Mouse (Mus musculus): ENCODE measurements around the gene Adam4.
"Not testable (repeated sequence)": the region's sequence is repeated elsewhere in the genome, so short reads cannot be mapped to it uniquely, and the experiment has no call there.

The Adam4 gene

DNA sequence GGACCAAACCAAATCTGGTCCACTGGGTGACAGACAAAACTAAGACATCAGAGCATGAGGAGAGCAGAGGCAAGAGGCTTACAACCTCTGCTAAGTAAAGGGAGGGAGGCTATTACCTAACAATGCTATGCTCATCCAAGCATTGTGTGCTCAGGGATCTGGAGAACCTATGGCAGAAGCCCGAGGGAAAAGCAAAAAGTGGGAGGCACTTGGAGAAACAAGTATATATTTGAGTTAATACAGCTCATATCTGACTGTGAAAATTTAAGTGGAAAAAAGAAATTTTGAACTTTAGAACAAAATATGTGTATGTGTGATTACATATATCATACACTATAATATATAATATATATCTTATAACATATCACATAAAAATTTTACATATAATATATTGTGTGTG lies at the start of gene Adam4:
Gene Adam4, minus strand, starts transcription at position 101 of the 400 bp plus-strand sequence.
- DNase-seq (ENCODE audit: low spot score in 2 of 2) = no peak

DNA sequence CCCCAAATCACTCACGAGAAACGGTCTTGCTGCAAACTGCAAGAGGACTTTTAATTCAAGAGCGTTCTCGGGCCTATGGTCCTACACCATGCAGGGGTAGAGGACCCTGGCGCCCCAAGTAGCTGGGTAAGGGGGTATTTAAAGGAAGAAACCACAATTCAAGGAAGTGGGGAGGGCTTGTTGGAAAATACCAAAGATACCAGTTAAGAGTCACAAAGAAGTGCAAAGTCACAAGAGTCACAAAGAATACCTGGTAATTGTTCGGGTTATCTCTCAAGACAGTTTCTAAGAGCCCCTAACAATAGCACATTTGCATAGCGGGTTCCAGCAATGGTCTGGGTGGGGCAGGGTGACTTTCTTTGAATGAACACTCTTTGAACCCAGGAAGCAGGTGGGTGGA lies 37.3 kb upstream of the Adam4 start:
- DNase-seq (ENCODE audit: low spot score in 2 of 2) = not testable (repeated sequence)

DNA sequence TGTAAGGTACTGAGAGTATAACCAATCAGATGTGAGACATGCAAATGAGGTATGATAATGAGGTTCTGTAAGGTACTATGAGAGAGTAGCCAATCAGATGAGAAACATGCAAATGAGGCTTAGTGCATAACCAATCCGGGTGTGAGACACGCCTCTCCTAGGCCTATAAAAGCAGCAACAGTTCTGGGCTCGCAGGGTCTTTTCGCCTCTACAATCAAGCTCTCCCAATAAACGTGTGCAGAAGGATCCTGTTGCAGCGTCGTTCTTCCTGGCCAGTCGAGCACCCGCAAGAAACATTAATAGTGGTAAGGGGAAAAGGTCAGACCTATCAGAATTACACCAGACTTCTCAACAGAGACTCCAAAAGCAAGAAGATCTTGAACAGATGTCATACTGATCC lies 17.2 kb upstream of the Adam4 start:
- not testable (repeated sequence) for DNase-seq (ENCODE audit: low spot score in 2 of 2)

DNA sequence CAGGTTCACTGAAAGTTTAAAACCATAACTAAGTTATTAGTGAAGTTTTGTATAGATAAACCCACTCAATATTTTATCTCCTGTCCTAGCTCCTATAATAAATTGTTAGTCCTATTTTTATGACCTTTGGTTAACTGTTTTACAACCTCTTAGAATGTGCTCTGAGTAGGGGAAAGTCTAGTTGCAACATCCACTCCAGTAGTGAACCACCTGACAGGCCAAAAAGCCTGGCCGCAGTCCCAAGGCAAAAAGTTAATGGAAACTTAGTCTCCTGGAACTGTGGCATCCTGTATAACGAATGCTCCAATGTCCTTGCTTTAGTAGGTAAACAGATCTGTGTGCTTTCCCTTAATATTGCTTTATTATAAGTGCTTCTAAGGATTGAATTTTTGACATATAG lies 13.0 kb upstream of the Adam4 start:
- DNase-seq (ENCODE audit: low spot score in 2 of 2) = not testable (repeated sequence)

DNA sequence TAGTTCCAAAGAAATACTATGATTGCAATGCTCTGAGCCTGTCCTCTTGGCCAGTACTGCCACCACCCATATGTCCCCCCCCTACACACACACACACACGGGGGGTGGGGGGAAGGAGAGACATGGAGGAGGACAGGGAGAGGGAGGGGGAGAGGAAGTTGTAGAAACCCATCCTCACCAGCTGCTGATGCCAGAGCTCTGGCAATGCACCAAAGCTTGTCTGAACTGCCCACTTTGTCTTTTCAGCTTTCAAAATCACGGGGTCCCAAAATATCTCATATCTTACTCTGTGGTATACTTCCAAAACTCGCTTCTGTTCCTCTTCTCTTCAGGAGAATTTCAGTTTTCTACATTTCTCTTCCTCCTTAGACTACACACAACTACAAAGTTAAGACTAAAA lies 8.5 kb downstream of the Adam4 start:
- no peak for DNase-seq (ENCODE audit: low spot score in 2 of 2)

DNA sequence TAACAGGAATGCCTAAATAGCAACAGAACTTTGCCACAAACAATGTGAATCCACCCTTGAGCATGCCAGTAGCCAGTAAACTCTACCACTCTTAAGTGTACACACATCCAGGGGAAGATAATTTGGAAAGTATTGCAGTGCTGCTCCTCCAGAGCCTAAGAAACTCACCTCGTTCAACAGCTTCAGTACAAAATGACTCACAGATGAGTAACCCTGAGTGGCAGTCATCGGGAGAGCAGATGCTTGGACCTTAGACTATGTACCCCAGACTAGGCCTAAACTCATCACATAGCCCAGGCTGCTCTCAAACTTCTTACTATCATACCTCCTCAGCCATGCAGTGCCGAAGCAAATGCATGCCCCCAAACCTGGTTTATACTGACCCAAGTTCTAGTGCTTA lies 12.8 kb downstream of the Adam4 start:
- DNase-seq (ENCODE audit: low spot score in 2 of 2) = no peak

DNA sequence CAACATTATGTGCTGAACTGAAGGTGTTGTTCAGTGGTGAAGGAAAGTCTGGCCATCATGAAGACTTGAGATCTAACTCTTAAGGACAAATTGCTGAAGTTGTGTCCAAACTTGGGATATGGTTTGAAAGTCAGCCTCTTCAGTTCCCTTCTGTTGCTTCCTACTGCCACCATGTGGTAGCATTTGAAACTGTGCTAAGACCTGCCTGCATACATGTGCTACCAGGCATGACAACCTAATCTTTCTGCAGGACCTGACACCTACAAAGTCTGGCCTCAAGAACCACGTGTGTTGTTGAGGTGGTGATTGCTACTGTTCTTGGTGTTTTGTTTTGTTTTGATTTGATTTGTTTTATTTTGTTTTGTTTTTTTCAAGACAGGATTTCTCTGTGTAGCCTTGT lies 19.6 kb downstream of the Adam4 start:
- peak; percentile 4 to 8 for DNase-seq (ENCODE audit: low spot score in 2 of 2)

DNA sequence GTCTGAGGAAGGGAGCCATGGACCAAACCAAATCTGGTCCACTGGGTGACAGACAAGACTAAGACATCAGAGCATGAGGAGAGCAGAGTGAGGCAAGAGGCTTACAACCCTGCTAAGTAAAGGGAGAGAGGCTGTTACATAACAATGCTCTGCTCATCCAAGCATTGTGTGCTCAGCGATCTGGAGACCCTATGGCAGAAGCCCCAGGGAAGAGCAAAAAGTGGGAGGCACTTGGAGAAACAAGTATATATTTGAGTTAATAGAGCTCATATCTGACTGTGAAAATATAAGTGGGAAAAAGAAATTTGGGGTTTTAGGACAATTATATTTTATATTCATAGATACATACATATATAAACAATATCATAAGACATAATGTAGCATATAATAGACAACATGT lies 42.4 kb downstream of the Adam4 start, which contains the start of gene Gm4787:
Gene Gm4787, minus strand, starts transcription at position 101 of the 400 bp plus-strand sequence.
- DNase-seq (ENCODE audit: low spot score in 2 of 2) = not testable (repeated sequence)

All from spleen, postnatal 36 days (tissue).